Mouse (Mus musculus): ENCODE data around the gene Zfp771. TPM values are rescaled to one million over a fixed set of nuclear protein-coding genes. Genes with fewer than 3 reads are reported as not detected.

Zfp771 gene
- total and polyA plus RNA-seq, 2 experiments from 2014 or later: 65.7 to 75.1 TPM

DNA sequence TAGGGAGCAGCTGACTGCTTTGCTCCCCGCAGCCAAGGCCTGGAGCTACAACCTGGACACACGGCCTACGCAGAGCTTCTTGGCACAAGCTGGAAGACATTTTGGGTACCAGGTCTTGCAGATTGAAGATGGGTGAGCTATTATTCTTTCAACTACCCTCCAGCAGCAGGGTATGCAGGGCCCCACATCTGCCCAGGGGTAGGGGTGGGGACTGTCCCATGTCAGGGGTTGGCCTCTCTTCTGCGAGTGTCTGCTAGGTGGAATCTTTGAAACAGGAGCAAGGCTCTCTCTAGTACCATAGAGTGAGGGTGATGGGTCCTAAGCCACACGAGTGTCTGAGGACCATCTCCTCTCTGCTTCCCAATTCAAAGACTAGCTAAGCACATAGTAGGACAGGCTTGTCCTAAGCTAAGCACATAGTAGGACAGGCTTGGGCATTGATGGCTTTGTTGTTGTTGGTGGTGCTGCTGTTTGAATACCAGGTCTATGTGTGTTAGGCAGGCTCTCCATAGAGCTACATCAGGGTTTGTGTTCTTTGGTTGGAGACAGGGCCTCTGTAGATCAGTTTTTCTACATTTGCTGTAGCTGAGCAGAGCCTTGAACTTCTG is 53.6 kb downstream of the Zfp771 start:
- no peak overlapping the region for H3K4me2 ChIP-seq (ENCODE audit: low read depth)
- 92% methylated on average over 5 of the region's 5 CpGs for WGBS
- H3K27me3 ChIP-seq (ENCODE audit: insufficient read depth, low read length): no peaks in the 10 kb centered on the region
- H3K36me3 ChIP-seq (ENCODE audit: insufficient read depth): no peaks in the 10 kb centered on the region
- H3K9me3 ChIP-seq (ENCODE audit: low read length): no peaks in the 10 kb centered on the region
- no peak overlapping the region for H3K27ac ChIP-seq (ENCODE audit: low read depth, low read length)
- TF ChIP-seq CTCF (IDR thresholded peaks at IDR 0.05; ENCODE audit: low read depth): no peak
- H3K4me3 ChIP-seq (ENCODE audit: low read depth, low read length): no peak overlapping the region
- DNase-seq (no peak), ATAC-seq (no peak)
- H3K4me1 ChIP-seq (ENCODE audit: insufficient read depth): no peaks in the 10 kb centered on the region
- H3K9ac ChIP-seq: no peak overlapping the region

Other genes with a start within 250 kb of the Zfp771 start
- 4.8 and 6.9 TPM in 2 replicates for gene Mvp, start 229.7 kb upstream of the Zfp771 start, total RNA-seq (2014; rRNA removed)
- gene Mvp, start 229.7 kb upstream of the Zfp771 start, polyA plus RNA-seq (2015; fragmentation: Nextera tagmentation; extraction: Ambion mirVana): 3.3 and 3.4 TPM in 2 replicates
- gene Pagr1b, start 227.8 kb upstream of the Zfp771 start, total RNA-seq (2014; rRNA removed): 3.8 TPM in 1 of 2 replicates, not detected in the other
- 1.0 TPM in 1 of 2 replicates, not detected in the other for gene Pagr1b, start 227.8 kb upstream of the Zfp771 start, polyA plus RNA-seq (2015; fragmentation: Nextera tagmentation; extraction: Ambion mirVana)
- gene Pagr1a, start 226.9 kb upstream of the Zfp771 start, total RNA-seq (2014; rRNA removed): 19.2 and 21.9 TPM in 2 replicates
- gene Pagr1a, start 226.9 kb upstream of the Zfp771 start, polyA plus RNA-seq (2015; fragmentation: Nextera tagmentation; extraction: Ambion mirVana): 18.1 and 31.6 TPM in 2 replicates
- 49.1 and 53.6 TPM in 2 replicates for gene Gm42742, start 223.2 kb upstream of the Zfp771 start, total RNA-seq (2014; rRNA removed)
- gene Gm42742, start 223.2 kb upstream of the Zfp771 start, polyA plus RNA-seq (2015; fragmentation: Nextera tagmentation; extraction: Ambion mirVana): 36.7 and 42.2 TPM in 2 replicates
- 68.2 and 77.8 TPM in 2 replicates for gene Prrt2, start 223.1 kb upstream of the Zfp771 start, total RNA-seq (2014; rRNA removed)
- gene Prrt2, start 223.1 kb upstream of the Zfp771 start, polyA plus RNA-seq (2015; fragmentation: Nextera tagmentation; extraction: Ambion mirVana): 84.1 and 84.3 TPM in 2 replicates
- 176 and 200 TPM in 2 replicates for gene Maz, start 217.2 kb upstream of the Zfp771 start, total RNA-seq (2014; rRNA removed)
- 69.5 and 73.9 TPM in 2 replicates for gene Maz, start 217.2 kb upstream of the Zfp771 start, polyA plus RNA-seq (2015; fragmentation: Nextera tagmentation; extraction: Ambion mirVana)
- 6.2 and 6.5 TPM in 2 replicates for gene Kif22, start 201.8 kb upstream of the Zfp771 start, total RNA-seq (2014; rRNA removed)
- gene Kif22, start 201.8 kb upstream of the Zfp771 start, polyA plus RNA-seq (2015; fragmentation: Nextera tagmentation; extraction: Ambion mirVana): 16.6 and 17.3 TPM in 2 replicates
- gene Zg16, start 156.9 kb upstream of the Zfp771 start, total RNA-seq (2014; rRNA removed): not detected in 2 replicates
- not detected in 2 replicates for gene Zg16, start 156.9 kb upstream of the Zfp771 start, polyA plus RNA-seq (2015; fragmentation: Nextera tagmentation; extraction: Ambion mirVana)
- 1.4 and 1.5 TPM in 2 replicates for gene AI467606, start 152.9 kb upstream of the Zfp771 start, total RNA-seq (2014; rRNA removed)
- gene AI467606, start 152.9 kb upstream of the Zfp771 start, polyA plus RNA-seq (2015; fragmentation: Nextera tagmentation; extraction: Ambion mirVana): 1.1 and 1.3 TPM in 2 replicates
- 0.54 and 0.90 TPM in 2 replicates for gene Qprt, start 122.0 kb upstream of the Zfp771 start, total RNA-seq (2014; rRNA removed)
- gene Qprt, start 122.0 kb upstream of the Zfp771 start, polyA plus RNA-seq (2015; fragmentation: Nextera tagmentation; extraction: Ambion mirVana): 0.84 and 1.2 TPM in 2 replicates
- 0.14 and 0.15 TPM in 2 replicates for gene Spn, start 106.5 kb upstream of the Zfp771 start, total RNA-seq (2014; rRNA removed)
- gene Spn, start 106.5 kb upstream of the Zfp771 start, polyA plus RNA-seq (2015; fragmentation: Nextera tagmentation; extraction: Ambion mirVana): 0.10 TPM in 1 of 2 replicates, not detected in the other
- 89.9 and 131 TPM in 2 replicates for gene Cd2bp2, start 48.2 kb upstream of the Zfp771 start, total RNA-seq (2014; rRNA removed)
- 55.0 and 67.5 TPM in 2 replicates for gene Cd2bp2, start 48.2 kb upstream of the Zfp771 start, polyA plus RNA-seq (2015; fragmentation: Nextera tagmentation; extraction: Ambion mirVana)
- 63.8 and 68.7 TPM in 2 replicates for gene Tbc1d10b, start 35.8 kb upstream of the Zfp771 start, total RNA-seq (2014; rRNA removed)
- gene Tbc1d10b, start 35.8 kb upstream of the Zfp771 start, polyA plus RNA-seq (2015; fragmentation: Nextera tagmentation; extraction: Ambion mirVana): 18.1 and 24.8 TPM in 2 replicates
- 0.52 and 1.6 TPM in 2 replicates for gene Mylpf, start 35.4 kb upstream of the Zfp771 start, total RNA-seq (2014; rRNA removed)
- 1.8 and 3.2 TPM in 2 replicates for gene Mylpf, start 35.4 kb upstream of the Zfp771 start, polyA plus RNA-seq (2015; fragmentation: Nextera tagmentation; extraction: Ambion mirVana)
- gene Zfp553, start 11.2 kb upstream of the Zfp771 start, total RNA-seq (2014; rRNA removed): 34.3 and 46.6 TPM in 2 replicates
- 29.8 and 35.9 TPM in 2 replicates for gene Zfp553, start 11.2 kb upstream of the Zfp771 start, polyA plus RNA-seq (2015; fragmentation: Nextera tagmentation; extraction: Ambion mirVana)
- gene Sept1, start 11.1 kb upstream of the Zfp771 start, total RNA-seq (2014; rRNA removed): 6.5 and 8.0 TPM in 2 replicates
- gene Sept1, start 11.1 kb upstream of the Zfp771 start, polyA plus RNA-seq (2015; fragmentation: Nextera tagmentation; extraction: Ambion mirVana): 5.6 and 6.7 TPM in 2 replicates
- 90.8 and 122 TPM in 2 replicates for gene Dctpp1, start 16.4 kb downstream of the Zfp771 start, total RNA-seq (2014; rRNA removed)
- 138 and 183 TPM in 2 replicates for gene Dctpp1, start 16.4 kb downstream of the Zfp771 start, polyA plus RNA-seq (2015; fragmentation: Nextera tagmentation; extraction: Ambion mirVana)
- gene Sephs2, start 29.8 kb downstream of the Zfp771 start, total RNA-seq (2014; rRNA removed): 73.0 and 78.0 TPM in 2 replicates
- gene Sephs2, start 29.8 kb downstream of the Zfp771 start, polyA plus RNA-seq (2015; fragmentation: Nextera tagmentation; extraction: Ambion mirVana): 82.4 and 83.5 TPM in 2 replicates
- gene Itgal, start 52.0 kb downstream of the Zfp771 start, total RNA-seq (2014; rRNA removed): 0.62 and 0.76 TPM in 2 replicates
- gene Itgal, start 52.0 kb downstream of the Zfp771 start, polyA plus RNA-seq (2015; fragmentation: Nextera tagmentation; extraction: Ambion mirVana): 0.56 and 0.59 TPM in 2 replicates
- gene Zfp768, start 101.3 kb downstream of the Zfp771 start, total RNA-seq (2014; rRNA removed): 29.5 and 31.7 TPM in 2 replicates
- gene Zfp768, start 101.3 kb downstream of the Zfp771 start, polyA plus RNA-seq (2015; fragmentation: Nextera tagmentation; extraction: Ambion mirVana): 9.8 and 10.0 TPM in 2 replicates
- 8.5 and 9.2 TPM in 2 replicates for gene Zfp747, start 131.8 kb downstream of the Zfp771 start, total RNA-seq (2014; rRNA removed)
- gene Zfp747, start 131.8 kb downstream of the Zfp771 start, polyA plus RNA-seq (2015; fragmentation: Nextera tagmentation; extraction: Ambion mirVana): 2.9 and 4.7 TPM in 2 replicates
- 3.2 and 4.6 TPM in 2 replicates for gene 9130019O22Rik, start 142.9 kb downstream of the Zfp771 start, total RNA-seq (2014; rRNA removed)
- 0.89 and 1.3 TPM in 2 replicates for gene 9130019O22Rik, start 142.9 kb downstream of the Zfp771 start, polyA plus RNA-seq (2015; fragmentation: Nextera tagmentation; extraction: Ambion mirVana)
- 10.2 and 13.5 TPM in 2 replicates for gene E430018J23Rik, start 149.4 kb downstream of the Zfp771 start, total RNA-seq (2014; rRNA removed)
- 1.7 and 2.4 TPM in 2 replicates for gene E430018J23Rik, start 149.4 kb downstream of the Zfp771 start, polyA plus RNA-seq (2015; fragmentation: Nextera tagmentation; extraction: Ambion mirVana)
- 5.9 and 7.2 TPM in 2 replicates for gene Zfp764, start 162.5 kb downstream of the Zfp771 start, total RNA-seq (2014; rRNA removed)
- 1.7 and 3.2 TPM in 2 replicates for gene Zfp764, start 162.5 kb downstream of the Zfp771 start, polyA plus RNA-seq (2015; fragmentation: Nextera tagmentation; extraction: Ambion mirVana)
- gene Zfp688, start 177.8 kb downstream of the Zfp771 start, total RNA-seq (2014; rRNA removed): 18.3 and 20.8 TPM in 2 replicates
- gene Zfp688, start 177.8 kb downstream of the Zfp771 start, polyA plus RNA-seq (2015; fragmentation: Nextera tagmentation; extraction: Ambion mirVana): 32.0 and 34.0 TPM in 2 replicates
- gene Zfp689, start 204.9 kb downstream of the Zfp771 start, total RNA-seq (2014; rRNA removed): 10.0 and 11.5 TPM in 2 replicates
- gene Zfp689, start 204.9 kb downstream of the Zfp771 start, polyA plus RNA-seq (2015; fragmentation: Nextera tagmentation; extraction: Ambion mirVana): 6.7 and 9.0 TPM in 2 replicates
- 29.0 and 36.1 TPM in 2 replicates for gene Prr14, start 215.3 kb downstream of the Zfp771 start, total RNA-seq (2014; rRNA removed)
- gene Prr14, start 215.3 kb downstream of the Zfp771 start, polyA plus RNA-seq (2015; fragmentation: Nextera tagmentation; extraction: Ambion mirVana): 27.4 and 27.9 TPM in 2 replicates
- gene Fbrs, start 234.9 kb downstream of the Zfp771 start, total RNA-seq (2014; rRNA removed): 23.7 and 31.9 TPM in 2 replicates
- 6.6 and 10.6 TPM in 2 replicates for gene Fbrs, start 234.9 kb downstream of the Zfp771 start, polyA plus RNA-seq (2015; fragmentation: Nextera tagmentation; extraction: Ambion mirVana)

Data from forebrain, postnatal 0 days (tissue).